Mouse (Mus musculus) heart, embryonic 10.5 days (tissue): Measurements from ENCODE around the gene Tubgcp2. TPM values are rescaled to one million over a fixed set of nuclear protein-coding genes. Genes with fewer than 3 reads are reported as not detected.

ENCODE experiments used
- DNase-seq: peaks from one replicate; pipeline ENCODE4 v3.0.0-alpha.2; 2017; ENCODE audit warnings: low spot score
- H3K27ac ChIP-seq: fragments of 300-500 bp; sonication (generic); 2 replicates; pipeline ENCODE4 v1.5.1; 2016; ENCODE audit warnings: mild to moderate bottlenecking
- H3K27me3 ChIP-seq: fragments of 300-500 bp; sonication (generic); 2 replicates; pipeline ENCODE4 v1.6.1; 2016; ENCODE audit warnings: mild to moderate bottlenecking; ENCODE audit not compliant: poor library complexity, insufficient read depth, severe bottlenecking
- H3K36me3 ChIP-seq: fragments of 300-500 bp; sonication (generic); 2 replicates; pipeline ENCODE4 v1.6.1; 2016; ENCODE audit warnings: mild to moderate bottlenecking, moderate library complexity
- H3K4me1 ChIP-seq: fragments of 300-500 bp; sonication (generic); 2 replicates; pipeline ENCODE4 v1.6.1; 2016; ENCODE audit warnings: mild to moderate bottlenecking
- H3K4me3 ChIP-seq: fragments of 300-500 bp; sonication (generic); 2 replicates; pipeline ENCODE4 v1.5.1; 2016; ENCODE audit warnings: mild to moderate bottlenecking, moderate library complexity
- H3K9me3 ChIP-seq: fragments of 300-500 bp; sonication (generic); 2 replicates; pipeline ENCODE4 v1.6.1; 2016; ENCODE audit warnings: mild to moderate bottlenecking, moderate library complexity
- WGBS: fragments of 180-500 bp; shearing (Covaris S2); methylation state at CpG from one replicate; pipeline ENCODE4 v1.1.7; 2016; 5-methylcytosine and 5-hydroxymethylcytosine counted together
- polyA plus RNA-seq: library from polyadenylated mRNA; unstranded; fragments of >200 nt; fragmentation: Nextera tagmentation; extraction: Ambion mirVana; gene quantifications from 2 replicates; pipeline ENCODE4 v1.2.1, GENCODE M21; 2016

Gene Tubgcp2
- polyA plus RNA-seq, 1 experiment from 2014 or later, result 55.4 TPM

DNA sequence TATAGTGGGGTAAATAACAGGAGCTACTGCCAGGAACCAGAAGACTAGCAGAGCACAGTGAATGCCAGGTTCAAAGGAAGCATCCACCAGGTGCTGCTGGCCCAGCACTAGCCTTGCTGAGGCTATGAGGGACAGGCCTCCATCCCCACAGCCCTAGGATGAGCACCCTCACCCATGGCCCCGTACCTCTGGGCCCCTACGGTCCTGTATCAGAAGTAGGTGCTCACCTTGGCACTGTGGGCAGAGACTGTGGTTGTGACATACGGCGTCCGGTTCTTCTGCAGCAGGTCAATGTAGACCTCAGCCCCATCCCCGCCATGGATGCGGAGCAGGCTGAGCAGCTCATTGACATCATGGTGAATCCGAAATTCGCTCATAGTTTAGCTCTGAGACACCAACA, 3.1 kb downstream of the Tubgcp2 start:
- Histone ChIP-seq H3K36me3 (peaks cover 50% of the 10 kb centered on the region), H3K9me3 (no peaks in the 10 kb centered on the region), H3K4me1 (peaks cover 15% of the 10 kb centered on the region), H3K4me3 (no peak overlapping the region), H3K27me3 (no peaks in the 10 kb centered on the region), H3K27ac (no peak overlapping the region)
- 93% methylated on average over 9 of the region's 9 CpGs for WGBS
- DNase-seq, result no peak

DNA sequence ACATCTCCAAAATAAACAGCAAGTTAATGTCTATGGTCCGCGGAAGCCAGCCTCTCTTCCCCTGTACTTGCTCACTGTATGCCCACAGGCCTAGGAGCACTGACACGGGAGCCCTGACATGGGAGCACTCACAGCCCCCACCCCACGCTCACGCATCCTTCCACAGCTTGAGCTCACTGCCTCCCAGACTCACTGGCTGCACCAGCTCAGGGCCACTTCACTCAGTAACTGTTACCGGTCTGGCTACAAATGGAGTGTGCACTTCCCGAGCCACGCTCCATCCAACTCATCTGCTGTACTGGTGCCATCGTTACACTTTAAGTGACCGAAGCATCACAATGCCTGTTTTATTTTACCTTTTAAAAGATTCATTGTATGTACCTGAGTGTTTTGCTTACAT, 4.1 kb downstream of the Tubgcp2 start:
- Histone ChIP-seq H3K4me1 (peaks cover 15% of the 10 kb centered on the region), H3K4me3 (no peak overlapping the region), H3K9me3 (no peaks in the 10 kb centered on the region), H3K27ac (no peak overlapping the region), H3K36me3 (peaks cover 57% of the 10 kb centered on the region), H3K27me3 (no peaks in the 10 kb centered on the region)
- no peak for DNase-seq
- 92% methylated on average over 10 of the region's 10 CpGs for WGBS

DNA sequence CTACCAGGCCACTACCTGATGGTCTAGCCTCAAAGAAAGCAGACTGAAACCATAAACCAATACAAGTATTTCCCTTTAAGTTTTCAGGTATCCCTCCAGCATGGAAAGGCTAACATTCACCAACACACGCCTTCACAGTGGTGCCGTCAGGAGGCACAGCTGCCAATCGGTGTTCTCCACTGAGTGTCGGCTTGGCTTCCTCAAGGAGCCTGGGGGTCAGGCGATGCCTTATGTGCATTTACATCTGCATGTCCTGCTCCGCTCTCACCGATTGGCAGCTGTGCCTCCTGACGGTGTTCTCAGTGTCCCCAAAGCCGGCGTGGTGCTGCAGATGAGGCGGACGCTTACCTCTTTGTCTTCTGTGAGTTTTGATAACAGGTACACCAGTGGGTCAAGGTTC, 4.7 kb downstream of the Tubgcp2 start:
- Histone ChIP-seq H3K27me3 (no peaks in the 10 kb centered on the region), H3K27ac (no peak overlapping the region), H3K9me3 (no peaks in the 10 kb centered on the region), H3K36me3 (peaks cover 57% of the 10 kb centered on the region), H3K4me3 (no peak overlapping the region), H3K4me1 (peaks cover 10% of the 10 kb centered on the region)
- DNase-seq, result no peak
- 96% methylated on average over 12 of the region's 12 CpGs for WGBS

DNA sequence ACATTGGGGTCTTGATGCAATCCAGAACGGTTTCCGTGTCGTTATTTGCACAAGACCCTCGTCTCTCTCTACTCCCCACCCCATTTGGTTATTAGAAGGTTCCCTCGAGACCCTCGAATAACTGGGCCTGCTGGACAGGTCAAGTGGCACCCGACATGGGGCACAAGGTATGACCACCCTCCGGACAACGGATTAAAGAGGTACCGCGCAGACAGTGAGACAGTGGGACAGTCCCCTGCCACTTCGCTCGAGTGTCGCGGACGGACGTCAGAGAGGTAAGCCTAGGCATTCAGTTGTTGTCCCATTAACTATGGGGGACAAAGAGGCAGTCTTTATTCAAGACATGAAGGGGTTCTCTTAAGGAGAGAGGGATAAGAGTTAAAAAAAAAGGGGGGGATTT, 25.1 kb downstream of the Tubgcp2 start:
- H3K27ac ChIP-seq, result no peak overlapping the region
- no peaks in the 10 kb centered on the region for H3K4me1 ChIP-seq
- no peak for DNase-seq
- WGBS, result 97% methylated on average over 17 of the region's 17 CpGs
- H3K36me3 ChIP-seq, result peaks cover 42% of the 10 kb centered on the region
- no peaks in the 10 kb centered on the region for H3K9me3 ChIP-seq
- no peaks in the 10 kb centered on the region for H3K27me3 ChIP-seq
- H3K4me3 ChIP-seq, result no peak overlapping the region

DNA sequence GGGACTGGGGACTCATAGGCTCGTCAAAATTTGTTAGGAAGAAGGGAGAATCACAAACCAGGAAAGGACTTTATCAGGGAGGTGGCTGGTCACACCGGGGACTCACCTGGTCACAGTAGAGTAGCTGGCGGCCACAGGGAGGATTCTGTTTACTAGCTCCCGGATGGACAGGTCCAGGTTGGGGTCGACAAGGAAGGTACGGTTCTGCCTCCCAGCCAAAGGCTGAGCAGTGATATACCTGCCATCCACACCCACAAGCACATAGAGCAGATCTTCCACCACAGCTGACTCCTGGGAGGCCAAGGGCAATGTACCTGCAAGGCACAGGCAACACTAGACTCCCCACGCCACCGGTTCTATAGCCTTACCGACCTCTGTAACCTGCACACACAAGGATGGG, 28.7 kb downstream of the Tubgcp2 start:
- Histone ChIP-seq H3K27me3 (no peaks in the 10 kb centered on the region), H3K27ac (no peak overlapping the region), H3K36me3 (peaks cover 67% of the 10 kb centered on the region), H3K9me3 (no peaks in the 10 kb centered on the region), H3K4me3 (no peak overlapping the region), H3K4me1 (no peaks in the 10 kb centered on the region)
- no peak for DNase-seq
- 93% methylated on average over 9 of the region's 9 CpGs for WGBS

DNA sequence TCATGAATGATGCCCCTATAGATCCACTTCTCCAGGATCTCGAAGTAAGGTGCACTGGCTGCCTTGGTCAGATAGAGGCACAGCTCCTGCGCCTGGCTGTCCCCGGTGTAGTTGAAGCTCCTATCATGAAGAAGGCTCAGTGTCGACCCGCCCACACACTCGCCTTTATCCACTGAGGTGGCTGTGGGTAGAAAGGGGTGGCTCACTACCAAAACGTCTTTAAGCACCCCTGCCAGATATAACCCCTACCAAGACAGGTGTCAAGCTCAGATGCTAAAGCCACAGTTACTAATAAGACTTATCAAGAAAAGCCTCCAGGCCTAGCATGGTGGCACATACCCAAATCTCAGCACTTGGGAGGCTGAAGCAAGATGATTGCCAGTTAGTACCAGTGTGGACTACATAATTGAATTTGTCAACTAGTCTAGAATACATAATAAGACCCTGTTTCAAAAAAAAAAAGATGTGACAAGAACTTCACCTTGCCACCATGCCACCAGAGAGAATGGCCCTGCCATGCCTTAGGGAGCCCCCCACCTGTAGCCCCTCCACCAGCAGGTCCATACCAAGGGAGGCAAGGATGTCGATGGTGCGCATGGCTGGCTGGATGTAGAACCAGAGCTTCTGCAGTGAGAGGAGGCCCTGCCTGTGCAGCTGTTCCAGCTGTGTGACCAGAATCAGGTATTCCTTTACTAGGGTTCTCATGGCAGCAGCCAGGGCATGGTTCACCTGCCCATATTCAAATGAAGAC, 29.4 kb downstream of the Tubgcp2 start:
- H3K9me3 ChIP-seq, result no peaks in the 10 kb centered on the region
- H3K4me1 ChIP-seq, result no peaks in the 10 kb centered on the region
- peaks cover 73% of the 10 kb centered on the region for H3K36me3 ChIP-seq
- H3K27me3 ChIP-seq, result no peaks in the 10 kb centered on the region
- WGBS, result 88% methylated on average over 9 of the region's 9 CpGs
- H3K4me3 ChIP-seq, result no peak overlapping the region
- H3K27ac ChIP-seq, result no peak overlapping the region
- no peak for DNase-seq

DNA sequence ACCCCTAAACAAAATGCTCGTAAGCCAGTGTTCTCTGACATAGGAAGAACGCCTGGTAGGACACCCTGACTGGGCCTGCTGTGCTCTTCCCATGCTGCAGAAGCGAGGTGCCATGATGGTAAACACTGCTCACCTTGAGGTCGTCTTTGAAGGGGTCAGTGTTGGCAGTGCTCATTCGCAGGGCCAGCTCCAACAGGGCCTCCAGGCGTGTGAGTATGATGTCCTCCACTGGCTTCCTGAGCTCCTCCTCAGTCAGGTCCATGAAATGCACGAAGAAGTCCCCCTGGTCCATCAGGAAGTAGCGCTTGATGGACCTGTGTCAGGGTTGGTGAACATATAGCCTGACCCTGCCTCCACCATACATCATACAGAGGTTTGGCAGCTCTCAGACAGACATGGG, 31.8 kb downstream of the Tubgcp2 start:
- 89% methylated on average over 8 of the region's 8 CpGs for WGBS

DNA sequence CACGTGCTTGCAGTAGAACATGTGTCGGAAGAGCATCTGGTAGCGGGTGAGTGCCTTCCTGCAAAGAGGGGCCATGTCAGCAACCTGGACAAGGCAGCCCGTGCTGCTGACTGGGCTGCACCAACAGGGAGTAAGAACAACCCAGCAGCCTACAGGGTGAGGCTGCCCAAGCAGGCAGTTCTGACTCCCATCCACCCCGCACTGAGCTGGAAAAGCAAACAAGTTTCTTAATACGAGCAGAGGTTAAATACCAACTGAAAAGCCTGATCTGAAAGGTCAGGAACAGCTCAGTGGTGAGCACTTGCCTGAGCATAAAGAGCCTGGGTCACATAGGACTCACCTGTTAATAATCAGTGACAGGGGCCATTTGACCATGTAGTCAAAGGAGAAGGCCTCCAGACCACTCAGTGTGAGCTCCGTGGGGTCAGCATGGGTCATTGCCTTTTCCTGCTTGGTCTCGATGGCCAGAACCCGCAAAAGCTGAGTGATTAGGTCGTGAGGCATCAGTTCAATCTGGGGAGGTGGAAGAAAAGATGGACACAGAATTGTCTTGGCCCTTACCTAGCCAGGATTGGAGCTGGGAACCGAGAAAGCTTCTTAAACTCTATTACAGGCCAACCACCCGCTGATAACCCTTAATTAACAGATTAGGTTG, 35.3 kb downstream of the Tubgcp2 start:
- 83% methylated on average over 12 of the region's 12 CpGs for WGBS
- Histone ChIP-seq H3K27me3 (no peaks in the 10 kb centered on the region; the same call in 1 of the 2 replicates), H3K4me1 (no peaks in the 10 kb centered on the region), H3K27ac (no peak overlapping the region), H3K9me3 (no peaks in the 10 kb centered on the region), H3K4me3 (no peak overlapping the region), H3K36me3 (peaks cover 94% of the 10 kb centered on the region)
- no peak for DNase-seq

More for the DNA sequence above, 31.8 kb downstream of the Tubgcp2 start:
- H3K27ac ChIP-seq, result no peak overlapping the region
- H3K4me1 ChIP-seq, result no peaks in the 10 kb centered on the region
- no peak for DNase-seq
- H3K4me3 ChIP-seq, result no peak overlapping the region
- peaks cover 79% of the 10 kb centered on the region for H3K36me3 ChIP-seq
- H3K27me3 ChIP-seq, result no peaks in the 10 kb centered on the region
- no peaks in the 10 kb centered on the region for H3K9me3 ChIP-seq

DNA sequence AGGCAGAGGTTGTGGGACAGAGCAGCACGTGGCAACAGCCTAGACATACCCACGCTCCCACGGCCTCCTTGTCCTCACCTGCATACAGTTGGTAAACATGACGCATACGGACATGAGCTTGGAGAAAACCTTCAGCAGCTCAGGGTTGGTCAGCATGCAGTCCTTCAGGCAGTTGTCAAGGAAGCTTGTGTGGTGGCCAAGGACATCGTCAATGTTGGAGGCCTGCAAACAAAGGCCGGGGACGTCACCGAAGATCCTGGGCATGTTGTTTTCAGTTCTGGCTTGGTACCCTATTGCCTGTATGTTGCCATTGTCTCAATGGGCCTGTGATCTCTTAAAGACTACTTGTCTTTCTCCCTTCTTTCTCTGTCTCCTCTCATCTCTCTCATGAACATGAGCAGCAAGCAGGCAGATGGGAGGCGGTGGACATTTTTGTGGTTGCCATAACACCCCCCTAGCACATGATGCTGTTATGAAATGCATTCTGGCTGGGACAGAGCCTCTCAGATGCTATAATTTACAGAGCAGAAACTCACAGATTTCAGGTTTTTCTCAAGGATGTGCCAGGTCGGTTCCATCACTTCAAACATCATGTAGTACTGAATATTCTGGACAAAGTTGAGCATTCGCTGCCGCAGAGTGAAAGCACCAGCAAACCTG, 37.6 kb downstream of the Tubgcp2 start:
- Histone ChIP-seq H3K4me1 (no peaks in the 10 kb centered on the region), H3K36me3 (peaks cover 82% of the 10 kb centered on the region), H3K4me3 (no peak overlapping the region), H3K27ac (no peak overlapping the region), H3K27me3 (peaks cover 8% of the 10 kb centered on the region; the same call in 1 of the 2 replicates), H3K9me3 (no peaks in the 10 kb centered on the region)
- WGBS, result 96% methylated on average over 13 of the region's 13 CpGs
- no peak for DNase-seq

DNA sequence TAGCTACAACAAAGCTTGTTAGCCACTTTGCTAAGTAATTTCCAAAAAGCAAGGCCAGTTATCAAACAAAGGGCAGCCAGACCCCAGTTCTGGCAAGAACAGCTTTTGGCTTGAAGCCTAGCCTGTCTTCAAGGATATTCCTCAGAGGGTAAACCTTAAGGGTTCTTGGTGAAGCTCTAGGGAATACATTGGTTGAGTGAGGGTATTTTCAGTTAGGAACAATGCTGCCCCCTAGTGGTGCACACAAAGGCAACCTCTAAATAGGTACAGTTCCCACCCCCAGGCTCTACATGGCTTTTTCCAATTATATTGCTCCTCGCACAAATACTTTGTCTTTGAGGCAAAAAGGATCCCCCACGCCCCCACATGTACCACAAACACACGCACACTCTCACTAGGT, 41.8 kb downstream of the Tubgcp2 start:
- 32% methylated on average over 3 of the region's 3 CpGs for WGBS
- no peak for DNase-seq
- H3K27me3 ChIP-seq, result peaks cover 46% of the 10 kb centered on the region
- H3K4me3 ChIP-seq, result no peak overlapping the region
- H3K27ac ChIP-seq, result no peak overlapping the region
- H3K36me3 ChIP-seq, result peaks cover 46% of the 10 kb centered on the region
- H3K4me1 ChIP-seq, result no peaks in the 10 kb centered on the region
- no peaks in the 10 kb centered on the region for H3K9me3 ChIP-seq

DNA sequence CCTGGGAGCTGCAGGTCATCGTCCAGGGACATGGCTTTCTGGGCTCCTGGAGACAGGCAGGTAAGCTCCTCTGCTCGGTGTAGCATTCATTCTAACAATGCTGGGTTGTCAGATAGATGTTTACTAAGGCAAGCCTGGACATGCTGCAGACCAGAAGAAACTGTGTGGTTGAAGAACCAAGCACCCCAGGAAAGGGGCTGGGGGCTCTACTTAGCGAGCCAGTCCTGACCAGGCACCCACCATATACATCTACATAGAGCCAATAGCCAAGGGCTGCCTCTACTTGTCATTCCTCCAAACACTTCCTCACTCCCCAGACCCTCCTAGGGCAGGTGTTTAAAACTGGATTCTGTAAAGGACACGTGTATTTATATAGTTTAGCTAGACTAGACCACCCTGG, 42.3 kb downstream of the Tubgcp2 start:
- Histone ChIP-seq H3K27ac (no peak overlapping the region), H3K27me3 (peaks cover 51% of the 10 kb centered on the region), H3K9me3 (no peaks in the 10 kb centered on the region), H3K4me1 (no peaks in the 10 kb centered on the region), H3K36me3 (peaks cover 42% of the 10 kb centered on the region), H3K4me3 (no peak overlapping the region)
- 78% methylated on average over 4 of the region's 4 CpGs for WGBS
- no peak for DNase-seq

DNA sequence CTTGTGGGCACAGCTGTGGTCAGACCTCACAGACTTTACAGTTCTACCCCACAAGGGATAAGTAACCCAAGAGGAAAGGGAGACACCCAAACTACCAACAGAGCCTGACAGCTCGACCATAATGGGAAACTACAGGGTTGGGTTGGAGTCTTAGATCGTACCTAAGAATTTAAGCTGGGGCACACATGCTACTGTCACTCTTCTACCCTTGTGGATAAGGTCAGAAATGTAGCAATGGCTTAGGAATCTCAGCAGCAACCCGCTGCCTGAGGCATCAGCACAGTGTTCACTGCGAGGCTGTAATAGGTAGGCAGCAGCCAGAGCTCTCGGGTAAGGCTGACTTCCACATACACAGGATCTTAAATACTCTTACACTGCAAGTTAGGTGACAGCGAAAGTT, 42.9 kb downstream of the Tubgcp2 start:
- Histone ChIP-seq H3K27me3 (peaks cover 57% of the 10 kb centered on the region), H3K4me3 (no peak overlapping the region), H3K36me3 (peaks cover 36% of the 10 kb centered on the region), H3K9me3 (no peaks in the 10 kb centered on the region), H3K27ac (no peak overlapping the region), H3K4me1 (no peaks in the 10 kb centered on the region)
- WGBS, result 85% methylated on average over 6 of the region's 6 CpGs
- no peak for DNase-seq

DNA sequence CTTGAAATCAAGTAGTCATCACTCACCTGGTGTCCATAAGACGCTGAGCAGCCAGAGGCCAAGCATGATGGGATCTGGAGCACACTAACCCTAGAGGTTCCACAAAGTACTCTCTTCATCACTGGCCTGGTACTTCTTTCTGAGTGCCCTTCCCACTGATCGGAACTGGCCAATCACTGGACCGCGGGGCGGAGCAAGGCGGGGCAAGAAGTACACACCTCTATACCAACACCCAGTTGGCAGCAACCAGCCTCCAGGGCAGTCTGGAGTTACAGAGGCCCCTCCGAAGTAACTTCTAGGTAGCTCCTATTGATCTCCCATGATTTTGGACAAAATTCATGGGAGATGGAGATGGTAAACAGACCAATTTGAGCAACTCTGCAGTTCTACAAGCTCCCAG, 44.1 kb downstream of the Tubgcp2 start, which contains the start of gene Adam8:
Adam8 (minus strand) TSS at position 157 of the 400 bp plus-strand sequence.
- H3K27ac ChIP-seq, result no peak within 1 kb of the TSS
- WGBS, result 22% methylated on average over 7 of the region's 7 CpGs
- no peak within 1 kb of the TSS for H3K4me3 ChIP-seq
- H3K36me3 ChIP-seq, result peaks cover 24% of the 10 kb centered on the region
- DNase-seq, result no peak
- no peaks in the 10 kb centered on the region for H3K9me3 ChIP-seq
- H3K4me1 ChIP-seq, result no peaks in the 10 kb centered on the region
- peaks cover 69% of the 10 kb centered on the region for H3K27me3 ChIP-seq
